Mouse (Mus musculus) hindbrain, embryonic 11.5 days (tissue): ENCODE data around the gene Olfr1039. TPM values are rescaled to one million over a fixed set of nuclear protein-coding genes. Genes with fewer than 3 reads are reported as not detected.

ENCODE experiments used
- polyA plus RNA-seq: library from polyadenylated mRNA; unstranded; fragments of >200 nt; fragmentation: Nextera tagmentation; extraction: Ambion mirVana; gene quantifications from 2 replicates; pipeline ENCODE4 v1.2.1, GENCODE M21; 2014

Gene Olfr1039
- polyA plus RNA-seq, 1 experiment from 2014 or later, result not detected

Other genes starting within 250 kb of the Olfr1039 start
- gene Olfr1024, start 230.9 kb downstream of the Olfr1039 start, polyA plus RNA-seq, result not detected in 2 replicates
- not detected in 2 replicates for gene Olfr1025-ps1, start 220.7 kb downstream of the Olfr1039 start, polyA plus RNA-seq
- gene Olfr1026, start 214.4 kb downstream of the Olfr1039 start, polyA plus RNA-seq, result not detected in 2 replicates
- gene Olfr1028, start 185.5 kb downstream of the Olfr1039 start, polyA plus RNA-seq, result not detected in 2 replicates
- gene Olfr1029, start 162.0 kb downstream of the Olfr1039 start, polyA plus RNA-seq, result not detected in 2 replicates
- gene Olfr1030, start 156.7 kb downstream of the Olfr1039 start, polyA plus RNA-seq, result not detected in 2 replicates
- not detected in 2 replicates for gene Olfr1031, start 145.6 kb downstream of the Olfr1039 start, polyA plus RNA-seq
- gene Olfr1032, start 130.4 kb downstream of the Olfr1039 start, polyA plus RNA-seq, result not detected in 2 replicates
- not detected in 2 replicates for gene Olfr1033, start 115.3 kb downstream of the Olfr1039 start, polyA plus RNA-seq
- not detected in 2 replicates for gene Olfr1034, start 90.1 kb downstream of the Olfr1039 start, polyA plus RNA-seq
- not detected in 2 replicates for gene Olfr1036, start 61.9 kb downstream of the Olfr1039 start, polyA plus RNA-seq
- not detected in 2 replicates for gene Olfr1037, start 48.5 kb downstream of the Olfr1039 start, polyA plus RNA-seq
- not detected in 2 replicates for gene Olfr1040, start 10.8 kb upstream of the Olfr1039 start, polyA plus RNA-seq
- gene Olfr1042, start 25.9 kb upstream of the Olfr1039 start, polyA plus RNA-seq, result not detected in 2 replicates
- not detected in 2 replicates for gene Olfr1043, start 31.6 kb upstream of the Olfr1039 start, polyA plus RNA-seq
- gene Olfr1044, start 41.9 kb upstream of the Olfr1039 start, polyA plus RNA-seq, result not detected in 2 replicates
- not detected in 2 replicates for gene Olfr52, start 49.8 kb upstream of the Olfr1039 start, polyA plus RNA-seq
- not detected in 2 replicates for gene Olfr1045, start 67.1 kb upstream of the Olfr1039 start, polyA plus RNA-seq
- gene Olfr1046, start 83.4 kb upstream of the Olfr1039 start, polyA plus RNA-seq, result not detected in 2 replicates
- not detected in 2 replicates for gene Olfr1047, start 95.5 kb upstream of the Olfr1039 start, polyA plus RNA-seq
- gene Olfr1048, start 104.4 kb upstream of the Olfr1039 start, polyA plus RNA-seq, result not detected in 2 replicates
- gene Olfr1049, start 122.4 kb upstream of the Olfr1039 start, polyA plus RNA-seq, result not detected in 2 replicates
- gene Olfr1051, start 143.2 kb upstream of the Olfr1039 start, polyA plus RNA-seq, result not detected in 2 replicates
- not detected in 2 replicates for gene Olfr1052, start 156.5 kb upstream of the Olfr1039 start, polyA plus RNA-seq
- not detected in 2 replicates for gene Olfr1053, start 179.4 kb upstream of the Olfr1039 start, polyA plus RNA-seq
- gene Olfr1054, start 199.5 kb upstream of the Olfr1039 start, polyA plus RNA-seq, result not detected in 2 replicates
- gene Olfr1055, start 214.4 kb upstream of the Olfr1039 start, polyA plus RNA-seq, result not detected in 2 replicates
- gene Olfr1056, start 226.5 kb upstream of the Olfr1039 start, polyA plus RNA-seq, result not detected in 2 replicates
- not detected in 2 replicates for gene Olfr1057, start 242.5 kb upstream of the Olfr1039 start, polyA plus RNA-seq